19 mouse cellular contexts compared by ENCODE assay signal in genomic region chr12:33926751-33927150, GRCm38 (mm10). TPM values are rescaled to one million over a fixed set of nuclear protein-coding genes. Genes with fewer than 3 reads are reported as not detected.
A peak's percentile ranks its signal among the peaks of the same experiment; 100 is the strongest.
DNase-seq lines count a peak whose midpoint lies in the region; ATAC-seq lines count a peak whose summit lies in the region.
"Had no signal": no experiment of that assay in that cellular context is flagged by ENCODE, and none has a peak within 500 bp of the region (broad histone marks: within the 10 kb centered on the region; RNA-seq: fewer than 3 reads in every experiment).

No protein-coding gene starts in this region.

- peak; percentile 4 for DNase-seq in forebrain, embryonic 14.5 days (ENCODE audit: low spot score)
- DNase-seq in forebrain, embryonic 11.5 days (ENCODE audit: low spot score): no peak
- peak; percentile 5 for DNase-seq in lung, postnatal 10 days
- DNase-seq in lung, postnatal 36 days: no peak
- peak; percentile 20 for DNase-seq in embryo, embryonic 11.5 days (ENCODE audit: low read depth, low spot score)
- no peak for DNase-seq in c-Kit-positive CD71-positive TER-119-positive erythroid progenitor cells, embryonic 14.5 days (ENCODE audit: low spot score)
- no peak for DNase-seq in ovary, postnatal 10 days (ENCODE audit: low spot score)
- DNase-seq: adrenal gland, postnatal 36 days; cerebellum, postnatal 14 days; heart, adult 18-20 months; kidney, adult 18-20 months; thymus, adult 2 months had no signal

- peaks cover 15% of the 10 kb centered on the region for H3K4me1 ChIP-seq in forebrain, embryonic 14.5 days (ENCODE audit: control insufficient read depth, insufficient read depth, low read length)
- peaks cover 11% of the 10 kb centered on the region; the same call in 1 of the 2 replicates for H3K4me1 ChIP-seq in forebrain, embryonic 11.5 days (replicated peaks; ENCODE audit: control insufficient read depth, insufficient read depth, low read length)
- H3K4me1 ChIP-seq: liver, embryonic 15.5 days had no signal

- H3K4me2 ChIP-seq in forebrain, embryonic 14.5 days (ENCODE audit: low read length): no peak overlapping the region
- H3K4me2 ChIP-seq in forebrain, embryonic 11.5 days (ENCODE audit: low read depth, low read length, severe bottlenecking): no peak overlapping the region
- H3K4me2 ChIP-seq: forebrain, embryonic 15.5 days; limb, embryonic 12.5 days; liver, embryonic 15.5 days had no signal

- no peaks in the 10 kb centered on the region for H3K36me3 ChIP-seq in forebrain, embryonic 14.5 days (ENCODE audit: control insufficient read depth, insufficient read depth, low read length)
- no peaks in the 10 kb centered on the region for H3K36me3 ChIP-seq in forebrain, embryonic 11.5 days (ENCODE audit: control insufficient read depth, insufficient read depth, low read length)
- H3K36me3 ChIP-seq: forebrain, embryonic 15.5 days; hindbrain, embryonic 15.5 days; limb, embryonic 12.5 days; liver, embryonic 15.5 days had no signal

- no peak overlapping the region for H3K27ac ChIP-seq in forebrain, embryonic 14.5 days (ENCODE audit: low read depth, low read length)
- H3K27ac ChIP-seq in forebrain, embryonic 11.5 days (ENCODE audit: low read depth, low read length): no peak overlapping the region
- H3K27ac ChIP-seq: forebrain, embryonic 15.5 days; hindbrain, embryonic 15.5 days; left cerebral cortex, adult 2 months; limb, embryonic 12.5 days; liver, embryonic 15.5 days had no signal

- WGBS in forebrain, embryonic 14.5 days: 8% methylated on average over 3 of the region's 3 CpGs
- 5% methylated on average over 3 of the region's 3 CpGs for WGBS in forebrain, embryonic 11.5 days

- H3K27me3 ChIP-seq in forebrain, embryonic 14.5 days (replicated peaks; ENCODE audit: control insufficient read depth, insufficient read depth, low read length): peaks cover 20% of the 10 kb centered on the region
- H3K27me3 ChIP-seq in forebrain, embryonic 11.5 days (ENCODE audit: control insufficient read depth, insufficient read depth, low read length): peaks cover 23% of the 10 kb centered on the region

- no peaks in the 10 kb centered on the region for H3K9me3 ChIP-seq in forebrain, embryonic 14.5 days (replicated peaks; ENCODE audit: control insufficient read depth, low read length)
- no peaks in the 10 kb centered on the region for H3K9me3 ChIP-seq in forebrain, embryonic 11.5 days (ENCODE audit: control insufficient read depth, low read length)
- H3K9me3 ChIP-seq: forebrain, embryonic 15.5 days; hindbrain, embryonic 15.5 days; limb, embryonic 12.5 days; liver, embryonic 15.5 days had no signal

- ATAC-seq in forebrain, embryonic 14.5 days: no peak
- no peak for ATAC-seq in forebrain, embryonic 11.5 days (replicated peaks; ENCODE audit: low FRiP score)
- ATAC-seq in CD4-positive, CD25-positive, alpha-beta regulatory T cell, adult 4 months: no peak
- ATAC-seq: forebrain, embryonic 15.5 days had no signal

- no peak overlapping the region for H3K4me3 ChIP-seq in forebrain, embryonic 14.5 days (ENCODE audit: low read depth, low read length)
- no peak overlapping the region for H3K4me3 ChIP-seq in forebrain, embryonic 11.5 days (ENCODE audit: low read depth, low read length)
- H3K4me3 ChIP-seq: forebrain, embryonic 15.5 days; left cerebral cortex, adult 2 months; limb, embryonic 12.5 days; liver, embryonic 15.5 days had no signal

- no peak overlapping the region for H3K9ac ChIP-seq in forebrain, embryonic 14.5 days (ENCODE audit: low read length)
- H3K9ac ChIP-seq in forebrain, embryonic 11.5 days (ENCODE audit: low read length): no peak overlapping the region
- H3K9ac ChIP-seq: forebrain, embryonic 15.5 days; hindbrain, embryonic 15.5 days; limb, embryonic 12.5 days; liver, embryonic 15.5 days had no signal

RNA-seq across cellular contexts. Expression of gene Ferd3l, which starts 1.5 kb away (rescaled TPM):
- not detected in 2 replicates for polyA plus RNA-seq in forebrain, embryonic 14.5 days (2014; fragmentation: Nextera tagmentation; extraction: Ambion mirVana)
- 0.32 TPM in 1 of 2 replicates, not detected in the other for polyA plus RNA-seq in forebrain, embryonic 11.5 days (2014; fragmentation: Nextera tagmentation; extraction: Ambion mirVana)
- polyA plus RNA-seq in CD4-positive, CD25-positive, alpha-beta regulatory T cell, adult 4 months (2017; shearing (Covaris generic)): not detected
- polyA plus RNA-seq: forebrain, embryonic 15.5 days; heart, embryonic 16.5 days; limb, embryonic 12.5 days; liver, embryonic 15.5 days; thymus, adult 2 months had no signal

RNA-seq across cellular contexts. Expression of gene Twist1, which starts 30.7 kb away (rescaled TPM):
- polyA plus RNA-seq in forebrain, embryonic 14.5 days (2014; fragmentation: Nextera tagmentation; extraction: Ambion mirVana): 0.69 and 0.96 TPM in 2 replicates
- polyA plus RNA-seq in forebrain, embryonic 11.5 days (2014; fragmentation: Nextera tagmentation; extraction: Ambion mirVana): 12.5 and 13.0 TPM in 2 replicates
- not detected for polyA plus RNA-seq in CD4-positive, CD25-positive, alpha-beta regulatory T cell, adult 4 months (2017; shearing (Covaris generic))

Comparison
In these comparisons a context has a peak if more than half of its experiments do, and no peak if none do; other contexts are left out.
1. DNase-seq: peak in forebrain, embryonic 14.5 days (single experiment), lung, postnatal 10 days (single experiment) and embryo, embryonic 11.5 days (single experiment); none in forebrain, embryonic 11.5 days (single experiment), lung, postnatal 36 days (single experiment), c-Kit-positive CD71-positive TER-119-positive erythroid progenitor cells, embryonic 14.5 days (single experiment) and ovary, postnatal 10 days (single experiment).